Mouse (Mus musculus) CH12.LX (cell line): Measurements from ENCODE around the gene Sirt3. TPM values are rescaled to one million over a fixed set of nuclear protein-coding genes. Genes with fewer than 3 reads are reported as not detected.

Experiments used
- DNase-seq: peaks from one replicate; pipeline ENCODE4 v3.0.0-alpha.2; 2013; ENCODE audit errors: extremely low read depth
- H3K27ac ChIP-seq: 2 replicates; pipeline ENCODE4 v1.5.1; 2012; ENCODE audit warnings: low read depth, mild to moderate bottlenecking, control low read depth, moderate library complexity; ENCODE audit not compliant: insufficient read depth
- H3K27me3 ChIP-seq: replicated peaks from 2 replicates; pipeline ENCODE3; 2012; ENCODE audit warnings: inconsistent platforms
- H3K36me3 ChIP-seq, 2 experiments: replicated peaks in 1 of 2; 2 replicates each; pipeline versions ENCODE3 to v1.6.1; 2012; ENCODE audit warnings: inconsistent platforms in 1 of 2, low read length in 1 of 2, mild to moderate bottlenecking in 1 of 2, mixed read lengths in 1 of 2, moderate library complexity in 1 of 2; ENCODE audit not compliant: control insufficient read depth in 1 of 2, insufficient read depth in 1 of 2
- H3K4me1 ChIP-seq, 2 experiments: 2 replicates each; pipeline ENCODE4 v1.6.1; 2012; ENCODE audit warnings: inconsistent platforms in 1 of 2, moderate library complexity in 1 of 2; ENCODE audit not compliant: insufficient read depth in 2 of 2, control insufficient read depth in 1 of 2
- H3K4me2 ChIP-seq: 2 replicates; pipeline ENCODE4 v1.6.1; 2012; ENCODE audit warnings: low read depth, mild to moderate bottlenecking, control low read depth; ENCODE audit not compliant: poor library complexity, insufficient read depth, severe bottlenecking
- H3K4me3 ChIP-seq, 3 experiments: fragments of 150-350 bp in 1 of 3; sonication (generic) in 1 of 3; replicated peaks in 1 of 3; 2 replicates each; pipeline versions ENCODE3 to v1.5.1; 2011 to 2012; ENCODE audit warnings: low read depth in 2 of 3, low read length in 2 of 3, mild to moderate bottlenecking in 2 of 3, moderate library complexity in 2 of 3, control low read depth in 1 of 3, improper control_type of control experiment in 1 of 3, inconsistent platforms in 1 of 3, mixed read lengths in 1 of 3; ENCODE audit not compliant: poor library complexity in 1 of 3
- H3K79me2 ChIP-seq: replicated peaks from 2 replicates; pipeline ENCODE4 v1.6.1; 2012; ENCODE audit warnings: mild to moderate bottlenecking, moderate library complexity; ENCODE audit not compliant: control insufficient read depth, poor library complexity, insufficient read depth, severe bottlenecking; ENCODE audit errors: extremely low read depth
- H3K9ac ChIP-seq: 2 replicates; pipeline ENCODE4 v1.6.1; 2012; ENCODE audit warnings: low read depth, mild to moderate bottlenecking, control low read depth, moderate library complexity; ENCODE audit not compliant: insufficient read depth
- H3K9me3 ChIP-seq: replicated peaks from 2 replicates; pipeline ENCODE3; 2012; ENCODE audit warnings: low read length, inconsistent platforms, mixed read lengths
- BHLHE40 ChIP-seq: IDR thresholded peaks from 2 replicates; pipeline ENCODE4 v1.6.1; 2011; ENCODE audit warnings: mild to moderate bottlenecking, low read depth, low read length, improper control_type of control experiment
- CHD1 ChIP-seq: IDR thresholded peaks from 2 replicates; pipeline ENCODE4 v1.6.1; 2012; ENCODE audit warnings: low read depth, low read length, improper control_type of control experiment, inconsistent platforms
- CHD2 ChIP-seq: IDR thresholded peaks from 2 replicates; pipeline ENCODE4 v1.6.1; 2011; ENCODE audit warnings: low read length, improper control_type of control experiment
- CTCF ChIP-seq, 2 experiments: IDR thresholded peaks in 1 of 2; conservative IDR thresholded peaks in 1 of 2; 2 replicates each; pipeline ENCODE4 v1.5.1; 2011 to 2012; ENCODE audit warnings: low read depth in 2 of 2, low read length in 2 of 2, improper control_type of control experiment in 1 of 2, inconsistent platforms in 1 of 2, mild to moderate bottlenecking in 1 of 2, moderate library complexity in 1 of 2
- E2F4 ChIP-seq: IDR thresholded peaks from 2 replicates; pipeline ENCODE4 v1.6.1; 2011; ENCODE audit warnings: low read depth, low read length, improper control_type of control experiment; ENCODE audit not compliant: insufficient replicate concordance
- ELF1 ChIP-seq: IDR thresholded peaks from 2 replicates; pipeline ENCODE4 v1.6.1; 2014; ENCODE audit warnings: low read depth, mild to moderate bottlenecking, inconsistent platforms, low read length, improper control_type of control experiment
- EP300 ChIP-seq: IDR thresholded peaks from 2 replicates; pipeline ENCODE4 v1.6.1; 2011; ENCODE audit warnings: low read length, improper control_type of control experiment
- ETS1 ChIP-seq: conservative IDR thresholded peaks from 2 replicates; pipeline ENCODE4 v1.6.1; 2012; ENCODE audit warnings: low read depth, mild to moderate bottlenecking, inconsistent platforms, low read length, improper control_type of control experiment, moderate library complexity
- GABPA ChIP-seq: IDR thresholded peaks from 2 replicates; pipeline ENCODE4 v1.6.1; 2012; ENCODE audit warnings: low read depth, low read length, improper control_type of control experiment, inconsistent platforms; ENCODE audit not compliant: insufficient replicate concordance
- HCFC1 ChIP-seq: IDR thresholded peaks from 2 replicates; pipeline ENCODE4 v1.6.1; 2012; ENCODE audit warnings: low read depth, mild to moderate bottlenecking, inconsistent platforms, low read length, improper control_type of control experiment
- IRF4 ChIP-seq: IDR thresholded peaks from 2 replicates; pipeline ENCODE4 v1.6.1; 2014; ENCODE audit warnings: low read depth, mild to moderate bottlenecking, inconsistent platforms, low read length, improper control_type of control experiment
- JUN ChIP-seq: IDR thresholded peaks from 2 replicates; pipeline ENCODE4 v1.6.1; 2011; ENCODE audit warnings: low read depth, mild to moderate bottlenecking, low read length, improper control_type of control experiment, moderate library complexity; ENCODE audit not compliant: insufficient read depth
- JUND ChIP-seq: conservative IDR thresholded peaks from 2 replicates; pipeline ENCODE4 v1.6.1; 2011; ENCODE audit warnings: low read depth, low read length, improper control_type of control experiment
- KAT2A ChIP-seq: IDR thresholded peaks from 2 replicates; pipeline ENCODE4 v1.6.1; 2012; ENCODE audit warnings: low read length, improper control_type of control experiment, inconsistent platforms; ENCODE audit not compliant: insufficient replicate concordance
- MAFK ChIP-seq: IDR thresholded peaks from 2 replicates; pipeline ENCODE4 v1.6.1; 2011; ENCODE audit warnings: low read length, improper control_type of control experiment; ENCODE audit not compliant: insufficient replicate concordance
- MAX ChIP-seq: IDR thresholded peaks from 2 replicates; pipeline ENCODE4 v1.6.1; 2011; ENCODE audit warnings: low read length, improper control_type of control experiment
- MAZ ChIP-seq: IDR thresholded peaks from 2 replicates; pipeline ENCODE4 v1.6.1; 2012; ENCODE audit warnings: low read depth, mild to moderate bottlenecking, inconsistent platforms, low read length, improper control_type of control experiment, moderate library complexity
- MEF2A ChIP-seq: IDR thresholded peaks from 2 replicates; pipeline ENCODE4 v1.6.1; 2014; ENCODE audit warnings: low read depth, mild to moderate bottlenecking, inconsistent platforms, low read length, improper control_type of control experiment, borderline replicate concordance
- MXI1 ChIP-seq: IDR thresholded peaks from 2 replicates; pipeline ENCODE4 v1.6.1; 2011; ENCODE audit warnings: mild to moderate bottlenecking, low read depth, low read length, improper control_type of control experiment
- MYC ChIP-seq: IDR thresholded peaks from 2 replicates; pipeline ENCODE4 v1.6.1; 2011; ENCODE audit warnings: low read depth, mild to moderate bottlenecking, improper control_type of control experiment, low read length
- NELFE ChIP-seq: IDR thresholded peaks from 2 replicates; pipeline ENCODE4 v1.6.1; 2011; ENCODE audit warnings: low read depth, low read length, improper control_type of control experiment
- NRF1 ChIP-seq: IDR thresholded peaks from 2 replicates; pipeline ENCODE4 v1.6.1; 2014; ENCODE audit warnings: low read depth, mild to moderate bottlenecking, inconsistent platforms, low read length, improper control_type of control experiment, moderate library complexity
- PAX5 ChIP-seq: IDR thresholded peaks from 2 replicates; pipeline ENCODE4 v1.6.1; 2012; ENCODE audit warnings: low read length, inconsistent platforms, mixed read lengths
- POLR2A ChIP-seq: IDR thresholded peaks from 2 replicates; pipeline ENCODE4 v1.6.1; 2011; ENCODE audit warnings: low read depth, mild to moderate bottlenecking, improper control_type of control experiment, low read length
- POLR2AphosphoS2 ChIP-seq: IDR thresholded peaks from 2 replicates; pipeline ENCODE4 v1.6.1; 2011; ENCODE audit warnings: low read depth, low read length, improper control_type of control experiment
- RAD21 ChIP-seq: IDR thresholded peaks from 2 replicates; pipeline ENCODE4 v1.6.1; 2011; ENCODE audit warnings: low read depth, mild to moderate bottlenecking, low read length, improper control_type of control experiment, moderate library complexity
- RCOR1 ChIP-seq: conservative IDR thresholded peaks from 2 replicates; pipeline ENCODE4 v1.6.1; 2012; ENCODE audit warnings: low read depth, mild to moderate bottlenecking, inconsistent platforms, low read length, improper control_type of control experiment
- SIN3A ChIP-seq: IDR thresholded peaks from 2 replicates; pipeline ENCODE4 v1.6.1; 2012; ENCODE audit warnings: low read length, improper control_type of control experiment, inconsistent platforms
- SMC3 ChIP-seq: IDR thresholded peaks from 2 replicates; pipeline ENCODE4 v1.6.1; 2011; ENCODE audit warnings: low read depth, low read length, improper control_type of control experiment
- TBP ChIP-seq: conservative IDR thresholded peaks from 2 replicates; pipeline ENCODE4 v1.6.1; 2011; ENCODE audit warnings: low read depth, low read length, improper control_type of control experiment
- TCF12 ChIP-seq: IDR thresholded peaks from 2 replicates; pipeline ENCODE4 v1.6.1; 2014; ENCODE audit warnings: low read depth, mild to moderate bottlenecking, inconsistent platforms, low read length, improper control_type of control experiment
- UBTF ChIP-seq: IDR thresholded peaks from 2 replicates; pipeline ENCODE4 v1.6.1; 2012; ENCODE audit warnings: low read depth, mild to moderate bottlenecking, inconsistent platforms, low read length, improper control_type of control experiment, moderate library complexity
- USF1 ChIP-seq: IDR thresholded peaks from 2 replicates; pipeline ENCODE4 v1.6.1; 2014; ENCODE audit warnings: low read depth, mild to moderate bottlenecking, inconsistent platforms, low read length, improper control_type of control experiment
- USF2 ChIP-seq: conservative IDR thresholded peaks from 2 replicates; pipeline ENCODE4 v1.6.1; 2011; ENCODE audit warnings: low read depth, low read length, improper control_type of control experiment
- ZC3H11A ChIP-seq: IDR thresholded peaks from 2 replicates; pipeline ENCODE4 v1.6.1; 2012; ENCODE audit warnings: low read depth, mild to moderate bottlenecking, inconsistent platforms, low read length, improper control_type of control experiment
- ZKSCAN1 ChIP-seq: IDR thresholded peaks from 2 replicates; pipeline ENCODE4 v1.6.1; 2012; ENCODE audit warnings: low read depth, inconsistent platforms, low read length, improper control_type of control experiment, borderline replicate concordance
- ZMIZ1 ChIP-seq: IDR thresholded peaks from 2 replicates; pipeline ENCODE4 v1.6.1; 2012; ENCODE audit warnings: low read depth, mild to moderate bottlenecking, inconsistent platforms, low read length, improper control_type of control experiment
- ZNF384 ChIP-seq: IDR thresholded peaks from 2 replicates; pipeline ENCODE4 v1.6.1; 2012; ENCODE audit warnings: low read depth, low read length, improper control_type of control experiment, inconsistent platforms
- dilution Hi-C: fragments of 300-500 bp; cut with MboI; formaldehyde crosslinking; loops from 2 replicates; pipeline ENCODE4 v1.14.3; 2020; ENCODE audit warnings: low sequenced_read_pairs; ENCODE audit not compliant: extremely low pct_unique_long_range_greater_than_20kb, extremely low pct_ligation_motif_present
- in situ Hi-C: fragments of 300-500 bp; cut with MboI; formaldehyde crosslinking; loops from 3 replicates; pipeline ENCODE4 v1.14.3; 2019; ENCODE audit warnings: low sequenced_read_pairs, low pct_ligation_motif_present, low pct_unique_long_range_greater_than_20kb, mixed read lengths
- polyA plus RNA-seq: library from polyadenylated mRNA; unstranded; fragments of >175 nt; gene quantifications from 2 replicates; pipeline ENCODE4 v1.2.1, GENCODE M21; 2012; ENCODE audit warnings: low read depth; ENCODE audit not compliant: insufficient read length
- total RNA-seq, 2 experiments: library from RNA; depleted of rRNA; stranded (reverse); fragments of 300-350 nt in 1 of 2; fragments of >200 nt in 1 of 2; gene quantifications; 2 replicates each; pipeline ENCODE4 v1.2.3; 2012 to 2014

The Sirt3 gene
- total RNA-seq (2012; rRNA removed) (17.8 and 23.7 TPM in 2 replicates), total RNA-seq (2014; rRNA removed) (14.9 and 16.6 TPM in 2 replicates), polyA plus RNA-seq (10.3 and 12.6 TPM in 2 replicates)

DNA sequence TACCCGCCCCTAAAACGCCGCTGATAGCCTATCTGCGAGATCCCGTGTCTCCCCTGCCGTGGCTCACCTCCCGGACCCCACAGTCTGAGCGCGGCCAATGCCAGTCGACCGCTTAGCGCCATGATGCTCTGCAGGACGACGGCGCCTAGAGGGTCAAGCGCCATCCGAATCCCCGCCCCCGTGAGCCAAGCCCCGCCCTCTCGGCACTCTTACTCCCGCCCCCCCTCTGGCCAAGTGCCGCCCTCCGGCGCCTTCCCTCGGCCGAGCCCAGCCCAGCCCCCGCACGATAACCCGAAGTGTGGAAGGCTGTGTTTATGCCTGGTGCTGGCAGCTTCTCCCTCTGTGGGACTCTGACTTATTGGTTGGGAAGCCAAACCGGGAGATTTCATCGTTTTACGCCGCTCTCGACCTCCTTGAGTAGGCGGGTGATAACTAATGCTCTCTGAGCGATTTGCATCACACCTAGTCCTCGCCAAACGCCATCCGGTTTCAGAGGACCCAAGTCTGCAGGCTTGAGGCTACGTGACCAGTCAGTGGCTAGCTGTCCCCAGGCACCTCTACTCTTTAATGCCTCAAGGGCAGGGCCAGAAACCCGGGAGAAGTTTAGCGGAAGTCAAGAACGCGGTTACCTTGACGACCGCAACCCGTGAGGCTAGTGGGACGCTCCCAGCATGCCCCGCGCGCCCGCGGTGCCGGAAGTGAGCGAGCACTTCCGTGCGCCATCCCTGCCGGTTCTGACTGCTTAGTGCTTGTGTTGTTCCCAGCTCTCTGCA lies at the start of gene Sirt3, which contains the start of gene Psmd13:
Sirt3 (minus strand) TSS at position 614 of the 773 bp plus-strand sequence.
Psmd13 (plus strand) TSS at position 273 of the 773 bp plus-strand sequence.
- Histone ChIP-seq H3K27me3 (no peaks in the 10 kb centered on the region), H3K4me2 (peak within 1 kb of the TSS; percentile 64), H3K27ac (peak within 1 kb of the TSS; percentile 67), H3K36me3 (peaks cover 11 to 45% of the 10 kb centered on the region in 2 experiments), H3K4me1 (peaks cover 18 to 49% of the 10 kb centered on the region in 2 experiments), H3K79me2 (peaks cover 29% of the 10 kb centered on the region), H3K9ac (peak within 1 kb of the TSS; percentile 93)
- in situ Hi-C loops = no loop called here
- DNase-seq = peak; percentile 94
- TF ChIP-seq CHD2 (peak; percentile 55; the same call in 1 of the 2 replicates), HCFC1 (peak; percentile 91), UBTF (no peak), USF1 (no peak), ZKSCAN1 (no peak), SMC3 (no peak), CHD1 (no peak), POLR2A (peak; percentile 89), RAD21 (no peak), RCOR1 (no peak), SIN3A (peak; percentile 98), CTCF (conservative IDR thresholded peaks at IDR 0.05 in 1 of 2, IDR thresholded peaks at IDR 0.05 in 1 of 2; ENCODE audit: low read depth in 2 of 2, low read length in 2 of 2) (no peak), PAX5 (no peak), ELF1 (peak; percentile 96), TCF12 (peak; percentile 68), MAX (0 out of 2 replicates have a peak, but pooled peaks have one; percentile 2), BHLHE40 (no peak), ZNF384 (no peak), MEF2A (no peak), ETS1 (no peak), JUN (no peak), IRF4 (no peak; the same call in 1 of the 2 replicates), TBP (0 out of 2 replicates have a peak, but pooled peaks have one; percentile 64), ZMIZ1 (0 out of 2 replicates have a peak, but pooled peaks have one; percentile 5), MYC (no peak), JUND (no peak), MXI1 (peak; percentile 96), GABPA (no peak), MAZ (no peak), ZC3H11A (no peak), EP300 (no peak), E2F4 (no peak), KAT2A (peak; percentile 89; the same call in 1 of the 2 replicates), NELFE (peak; percentile 84), NRF1 (no peak), USF2 (no peak), MAFK (no peak), POLR2AphosphoS2 (peak; percentile 69; the same call in 1 of the 2 replicates)
- TF ChIP-seq, all 38 proteins: peak for 13
- Histone ChIP-seq H3K4me3 (peak within 1 kb of the TSS; percentile 88 to 91 (median 91)), H3K9me3 (no peaks in the 10 kb centered on the region)
- dilution Hi-C loops = no loop called here
